Mouse (Mus musculus) left cerebral cortex, adult 18-20 months (tissue): ENCODE data around the gene Cacng7. TPM values are rescaled to one million over a fixed set of nuclear protein-coding genes. Genes with fewer than 3 reads are reported as not detected.
A peak's percentile ranks its signal among the peaks of the same experiment; 100 is the strongest.
"Not testable (repeated sequence)": the region's sequence is repeated elsewhere in the genome, so short reads cannot be mapped to it uniquely, and the experiment has no call there.

Experiments used
- DNase-seq, 2 experiments: peaks; one replicate each; pipeline ENCODE4 v3.0.0; 2021 to 2022; ENCODE audit warnings: low spot score in 2 of 2, mixed read lengths in 1 of 2
- microRNA-seq, 2 experiments: library from miRNA; unstranded; fragments of <30 nt; microRNA quantifications; one replicate each; pipeline ENCODE4 v1.2.0; 2021
- total RNA-seq, 2 experiments: library from RNA; stranded (reverse); gene quantifications; 2 replicates each; pipeline ENCODE4 v1.2.3; 2021

Gene Cacng7
- total RNA-seq, 2 experiments from 2014 or later, result 174 to 185 TPM

GRCm38 (mm10) chr7:3387761-3388160 is 55.0 kb downstream of the Cacng7 start:
- no peak for DNase-seq

GRCm38 (mm10) chr7:3388885-3389284 is 56.1 kb downstream of the Cacng7 start:
- no peak for DNase-seq

GRCm38 (mm10) chr7:3389444-3390412 is 57.0 kb downstream of the Cacng7 start:
- DNase-seq, result peak; percentile 81 to 87

- DNase-seq, result no peak
These were observed 57.8 kb downstream of the Cacng7 start, which contains the start of gene Cacng8 for GRCm38 (mm10) chr7:3390413-3391080. Gene Cacng8, plus strand, starts transcription at chr7:3390683.

- no peak for DNase-seq
These were observed 58.3 kb downstream of the Cacng7 start for GRCm38 (mm10) chr7:3391081-3391451.

GRCm38 (mm10) chr7:3391809-3392208 is 59.1 kb downstream of the Cacng7 start:
- DNase-seq, result no peak

GRCm38 (mm10) chr7:3397355-3397754 is 64.6 kb downstream of the Cacng7 start:
- DNase-seq, result no peak

- no peak for DNase-seq
These were observed 65.0 kb downstream of the Cacng7 start for GRCm38 (mm10) chr7:3397797-3398196.

GRCm38 (mm10) chr7:3398363-3398762 is 65.6 kb downstream of the Cacng7 start:
- DNase-seq, result not testable (repeated sequence)

GRCm38 (mm10) chr7:3399937-3400336 is 67.2 kb downstream of the Cacng7 start:
- no peak for DNase-seq

- no peak for DNase-seq
These were observed 77.2 kb downstream of the Cacng7 start for GRCm38 (mm10) chr7:3409729-3410520.

- no peak for DNase-seq
These were observed 78.6 kb downstream of the Cacng7 start for GRCm38 (mm10) chr7:3411160-3411941.

- DNase-seq, result peak in 1 of 2 experiments; percentile 60
These were observed 79.3 kb downstream of the Cacng7 start for GRCm38 (mm10) chr7:3412036-3412435.

GRCm38 (mm10) chr7:3414888-3415287 is 82.1 kb downstream of the Cacng7 start:
- no peak for DNase-seq

- DNase-seq, result no peak
These were observed 82.6 kb downstream of the Cacng7 start for GRCm38 (mm10) chr7:3415378-3415777.

Small RNA genes within 50 kb of the gene (microRNA-seq; reads per million reads assigned to microRNA genes)
- 507 to 535 reads per million in 2 experiments for gene Gm23450

Other genes starting within 250 kb of the Cacng7 start
- not detected for gene AU018091, start 163.8 kb upstream of the Cacng7 start, total RNA-seq
- not detected for gene Nlrp12, start 83.2 kb upstream of the Cacng7 start, total RNA-seq
- gene Myadm, start 43.9 kb upstream of the Cacng7 start, total RNA-seq, result 10 to 100 TPM; 51.4 to 57.2 TPM
- gene Prkcg, start 43.8 kb upstream of the Cacng7 start, total RNA-seq, result 100 to 1,000 TPM; 239 to 276 TPM
- gene Cacng8, start 57.7 kb downstream of the Cacng7 start, total RNA-seq, result 100 to 1,000 TPM; 166 TPM
- 1 to 10 TPM; 1.0 to 1.9 TPM for gene Cacng6, start 91.2 kb downstream of the Cacng7 start, total RNA-seq
- not detected for gene Tarm1, start 169.7 kb downstream of the Cacng7 start, total RNA-seq